Mouse (Mus musculus): Measurements from ENCODE around the gene Idh3g.

GRCm38 (mm10) chrX:73748977-73749376, 37.7 kb downstream of the Idh3g start:
- TF ChIP-seq CTCF (IDR thresholded peaks at IDR 0.05; ENCODE audit: low read depth): no peak
- no peak for TF ChIP-seq EP300 (IDR thresholded peaks at IDR 0.05; ENCODE audit: low read depth)
